Mouse (Mus musculus) MEL-GATA-1-ER (cell line): ENCODE results near the gene Ubr2.

Experiments used
- DNase-seq: peaks from one replicate; pipeline ENCODE4 v3.0.0-alpha.2; 2012; ENCODE audit warnings: low read depth; ENCODE audit errors: extremely low read depth

Gene Ubr2

DNA sequence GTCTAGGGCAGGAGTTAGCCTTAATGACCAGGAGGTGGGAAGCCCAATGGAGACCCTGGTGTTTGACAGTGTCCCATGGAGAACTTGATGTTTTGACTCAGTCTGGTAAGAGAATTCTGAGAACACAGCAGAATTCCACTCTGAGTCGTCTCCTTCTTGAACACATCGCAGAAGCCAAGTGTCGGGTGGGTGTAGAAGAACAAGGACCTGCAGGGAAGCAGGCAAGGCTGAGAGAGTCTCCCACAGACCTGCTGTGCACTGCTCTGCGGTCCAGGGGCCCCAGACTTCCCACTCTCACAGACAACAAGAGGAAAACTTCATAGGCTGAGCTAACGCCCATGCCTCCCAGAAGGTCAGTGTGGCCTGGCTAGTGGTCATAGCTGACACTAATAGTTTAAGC lies 82.6 kb downstream of the Ubr2 start:
- DNase-seq, result no peak

DNA sequence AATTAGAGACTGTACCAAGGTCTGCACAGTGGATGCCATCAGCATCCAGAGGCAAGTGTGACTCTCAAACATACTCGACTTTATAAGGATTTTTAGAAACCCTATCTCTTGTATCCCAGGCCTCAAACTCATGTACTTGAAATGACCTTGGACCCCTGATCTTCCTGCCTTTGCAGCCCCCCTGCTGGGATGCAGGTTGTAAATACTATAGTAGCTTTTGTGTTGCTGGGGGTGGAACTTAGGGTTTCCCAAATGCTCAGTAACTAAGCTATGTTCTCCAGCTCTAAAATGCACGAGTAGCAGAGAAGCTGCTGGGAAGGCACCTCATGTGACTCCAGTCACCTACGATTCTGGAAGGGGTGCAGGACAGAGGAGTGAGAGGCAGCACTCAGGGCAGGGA lies 83.4 kb downstream of the Ubr2 start:
- DNase-seq, result no peak

DNA sequence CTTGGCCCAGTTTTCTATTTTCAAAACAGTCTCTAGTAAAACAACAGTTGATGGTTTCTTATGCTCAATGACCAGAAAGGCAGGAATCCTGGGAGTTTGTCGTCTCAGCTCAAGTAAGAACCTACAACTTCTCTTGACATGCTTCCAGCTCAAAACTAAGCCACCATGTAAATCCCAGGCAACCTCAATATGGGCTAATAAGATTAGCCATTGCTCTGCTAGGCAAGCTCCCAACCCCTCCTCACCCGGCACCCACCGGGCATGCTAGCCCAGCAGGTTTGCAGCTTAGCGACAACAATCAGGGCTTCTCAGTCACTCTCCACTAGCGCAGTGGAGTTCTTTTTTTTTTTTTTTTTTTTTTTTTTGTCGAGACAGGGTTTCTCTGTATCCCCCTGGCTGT lies 84.2 kb downstream of the Ubr2 start:
- no peak for DNase-seq

DNA sequence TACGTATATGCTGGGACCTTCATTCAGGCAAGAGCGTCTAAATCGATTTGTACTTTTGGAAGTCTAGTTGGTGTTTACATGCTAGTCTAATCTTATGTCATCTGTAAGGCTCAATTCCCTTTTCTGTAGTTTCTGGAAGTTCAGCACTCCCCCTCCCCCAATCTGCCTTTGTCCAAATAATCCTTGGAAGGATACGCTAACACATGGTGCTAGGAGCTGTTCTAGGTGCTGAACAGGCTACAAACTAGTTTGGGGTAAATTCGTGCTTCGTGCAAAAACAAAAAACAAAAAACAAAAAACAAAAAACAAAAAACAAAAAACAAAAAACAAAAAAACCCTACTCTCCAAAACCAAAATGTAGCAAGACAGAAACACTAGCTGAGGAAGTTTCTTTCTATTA lies 89.5 kb downstream of the Ubr2 start:
- no peak for DNase-seq

DNA sequence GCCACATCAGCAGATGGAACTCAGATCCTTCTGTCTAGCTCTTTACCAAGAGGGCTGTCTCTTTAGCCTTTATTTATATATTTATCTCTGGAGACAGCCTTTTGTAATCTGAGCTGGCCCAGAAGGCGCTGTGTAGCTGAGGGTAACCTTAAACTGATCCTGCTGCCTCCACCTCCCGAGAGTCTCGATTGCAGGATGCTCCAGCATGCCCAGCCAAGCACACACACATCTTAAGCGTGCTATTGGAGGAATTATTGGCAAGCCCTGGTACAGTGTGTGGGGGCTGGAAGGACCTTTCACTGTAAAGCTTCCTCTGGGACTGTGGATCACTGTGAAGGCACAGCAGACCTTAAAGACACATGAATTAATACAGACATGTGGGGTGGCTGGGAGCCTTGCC lies 91.4 kb downstream of the Ubr2 start:
- DNase-seq, result no peak

DNA sequence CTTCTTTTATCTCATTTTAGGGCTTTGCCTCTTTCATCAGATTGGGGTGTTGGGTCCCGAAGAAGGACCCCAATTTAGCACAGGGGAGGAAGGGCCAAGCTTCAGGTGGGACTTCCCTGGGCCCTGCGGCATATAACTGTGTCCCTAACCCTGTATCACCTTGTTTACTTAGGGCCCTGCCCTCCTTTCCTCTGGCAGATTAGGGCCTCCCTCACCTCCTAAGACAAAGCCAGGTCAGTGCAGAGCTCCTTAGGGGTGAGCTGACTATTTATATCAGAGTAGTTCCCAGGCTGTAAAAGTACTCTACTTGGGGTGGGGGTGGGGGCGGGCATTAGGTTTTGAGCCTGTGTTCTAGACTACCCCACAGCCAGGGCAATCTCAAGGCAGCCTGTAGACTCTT lies 95.2 kb downstream of the Ubr2 start:
- DNase-seq, result no peak

DNA sequence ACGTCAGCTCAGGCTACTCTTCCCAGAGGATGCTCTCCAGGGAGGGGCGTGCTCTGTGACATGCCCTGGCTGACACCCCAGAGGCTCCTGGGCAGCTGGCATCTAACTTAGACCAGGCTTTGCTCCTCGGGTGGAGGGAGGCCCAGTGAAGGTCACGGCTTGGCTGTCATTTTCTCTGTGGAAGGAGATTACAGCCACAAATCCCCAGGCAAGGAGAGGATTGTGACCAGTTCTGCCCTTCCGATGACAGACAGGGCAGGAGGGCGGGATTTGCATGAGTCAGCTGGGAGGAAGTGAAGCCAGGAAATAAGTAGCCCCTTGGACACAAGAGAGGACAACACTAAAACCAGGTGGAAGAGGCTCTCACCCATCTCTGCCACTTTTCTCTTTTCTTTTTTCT lies 98.0 kb downstream of the Ubr2 start:
- no peak for DNase-seq

DNA sequence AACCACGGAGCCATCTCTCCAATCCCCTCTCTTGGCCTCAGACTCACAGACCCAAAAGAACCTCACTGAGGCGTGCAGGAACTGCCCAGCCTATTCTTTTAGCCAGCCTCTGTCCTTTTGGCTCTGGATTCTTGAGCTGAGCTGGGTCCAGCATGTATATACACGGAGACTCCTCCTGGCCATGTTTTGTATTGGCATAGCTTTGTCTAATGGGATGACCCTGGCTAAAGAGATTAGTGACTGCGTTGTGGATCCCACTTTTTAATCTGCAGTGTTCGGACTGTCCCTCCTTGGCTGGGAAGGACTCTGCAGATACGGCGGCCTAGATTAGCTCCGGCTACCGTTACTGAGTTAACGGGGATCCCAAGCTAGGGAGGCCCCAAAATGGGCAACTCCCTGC lies 100.2 kb downstream of the Ubr2 start, which contains the start of gene Prph2:
TSS of gene Prph2 (plus strand) at position 274 of the 400 bp plus-strand sequence.
- no peak for DNase-seq

DNA sequence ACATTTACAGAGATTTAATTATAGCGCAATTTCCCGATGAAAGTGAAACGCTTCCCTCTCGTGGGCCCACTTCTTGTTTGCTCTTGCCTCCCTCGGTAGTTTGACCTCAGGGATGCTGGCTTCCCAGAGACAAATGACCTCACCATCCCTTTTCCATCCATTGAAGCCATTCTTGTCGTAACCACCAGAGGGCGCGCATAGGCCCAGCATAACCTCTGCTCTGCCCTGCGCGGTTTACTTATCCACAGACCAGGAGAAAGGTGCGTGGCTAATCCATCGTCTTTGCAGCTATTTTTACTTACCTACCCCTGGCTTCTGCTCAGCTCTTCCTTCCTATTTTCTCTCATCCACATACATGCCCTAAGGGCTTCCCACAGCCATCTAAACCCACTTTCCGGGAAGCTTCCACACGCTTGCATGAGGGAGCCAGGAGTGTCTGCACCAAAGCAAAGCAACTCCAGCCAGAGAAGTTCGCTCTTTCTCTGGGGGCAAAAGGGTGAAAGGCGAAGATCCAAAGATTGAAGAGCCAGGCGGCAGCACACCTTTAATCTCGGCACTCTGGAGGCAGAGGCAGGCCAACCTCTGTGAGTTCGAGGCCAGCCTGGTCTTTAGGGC lies 106.4 kb downstream of the Ubr2 start:
- DNase-seq, result peak; percentile 44

DNA sequence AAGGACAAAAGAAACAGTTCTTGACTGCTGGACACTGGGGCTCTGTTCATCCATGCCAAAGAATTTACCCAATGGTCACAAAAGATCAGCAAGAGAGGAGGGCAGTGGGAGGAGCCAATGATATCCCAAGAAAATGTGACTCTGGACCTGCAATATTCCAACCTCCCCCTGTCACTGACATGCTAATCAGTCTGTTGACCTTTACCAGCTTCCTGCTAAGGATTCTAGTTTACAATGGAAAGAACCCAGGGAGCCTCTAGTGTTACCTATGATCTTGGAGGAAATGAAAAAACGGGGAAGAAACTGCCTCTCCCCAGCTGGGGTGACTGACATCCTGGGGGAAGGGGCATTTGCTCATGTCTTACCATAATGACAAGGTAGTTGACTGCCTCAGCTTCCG lies 109.4 kb downstream of the Ubr2 start:
- DNase-seq, result no peak

DNA sequence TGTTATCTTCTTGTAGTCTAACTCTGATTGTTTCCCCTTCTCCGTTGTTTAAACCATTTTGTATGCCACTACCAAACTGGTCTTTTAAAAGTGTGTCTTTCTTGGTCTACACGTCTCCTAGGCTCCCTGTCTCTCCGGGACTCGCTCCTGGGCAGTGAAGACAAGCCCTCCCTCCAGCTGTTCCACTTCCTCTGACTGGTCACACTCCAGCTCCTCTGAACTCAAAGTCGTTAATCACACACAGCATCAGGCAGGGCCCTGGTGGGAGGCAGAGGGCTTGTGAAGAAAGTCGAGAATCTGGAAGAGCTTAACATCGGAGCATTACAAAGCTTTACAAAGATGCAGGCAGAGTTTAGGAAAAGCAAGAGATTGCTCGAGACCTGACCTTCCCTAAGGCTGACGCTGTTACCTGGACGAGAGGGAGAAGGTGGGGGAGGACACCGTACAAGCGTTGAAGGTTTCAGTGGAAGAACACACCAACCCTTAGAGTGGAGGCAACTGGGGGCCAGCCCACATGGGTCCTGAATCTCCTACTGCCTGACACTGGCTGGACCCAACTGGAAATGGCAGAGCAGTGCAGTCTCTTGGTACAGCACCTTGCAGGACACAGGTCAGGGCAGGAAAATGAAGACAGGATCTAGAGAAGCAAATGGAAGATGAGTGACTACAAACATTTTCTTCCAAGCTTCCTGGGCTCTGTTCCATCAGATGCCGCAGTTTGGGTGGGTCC lies 113.0 kb downstream of the Ubr2 start:
- DNase-seq, result no peak

DNA sequence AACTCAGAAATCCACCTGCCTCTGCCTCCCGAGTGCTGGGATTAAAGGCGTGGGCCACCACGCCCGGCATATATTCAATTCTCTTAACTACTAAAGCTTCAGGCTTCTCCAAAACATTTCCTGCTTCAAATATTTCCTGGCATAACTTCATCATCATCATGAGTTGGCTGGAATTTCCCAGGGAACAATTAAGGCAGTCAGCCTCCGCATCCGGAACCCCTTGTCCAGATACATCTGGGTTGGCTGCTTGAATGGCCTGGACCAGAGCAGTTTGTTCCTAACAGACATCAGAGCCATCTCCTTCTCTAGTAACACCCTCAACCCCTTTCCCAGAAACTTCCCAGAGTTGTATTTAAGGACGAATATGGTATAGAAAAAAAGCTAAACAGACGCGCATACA lies 114.9 kb downstream of the Ubr2 start:
- DNase-seq, result no peak

DNA sequence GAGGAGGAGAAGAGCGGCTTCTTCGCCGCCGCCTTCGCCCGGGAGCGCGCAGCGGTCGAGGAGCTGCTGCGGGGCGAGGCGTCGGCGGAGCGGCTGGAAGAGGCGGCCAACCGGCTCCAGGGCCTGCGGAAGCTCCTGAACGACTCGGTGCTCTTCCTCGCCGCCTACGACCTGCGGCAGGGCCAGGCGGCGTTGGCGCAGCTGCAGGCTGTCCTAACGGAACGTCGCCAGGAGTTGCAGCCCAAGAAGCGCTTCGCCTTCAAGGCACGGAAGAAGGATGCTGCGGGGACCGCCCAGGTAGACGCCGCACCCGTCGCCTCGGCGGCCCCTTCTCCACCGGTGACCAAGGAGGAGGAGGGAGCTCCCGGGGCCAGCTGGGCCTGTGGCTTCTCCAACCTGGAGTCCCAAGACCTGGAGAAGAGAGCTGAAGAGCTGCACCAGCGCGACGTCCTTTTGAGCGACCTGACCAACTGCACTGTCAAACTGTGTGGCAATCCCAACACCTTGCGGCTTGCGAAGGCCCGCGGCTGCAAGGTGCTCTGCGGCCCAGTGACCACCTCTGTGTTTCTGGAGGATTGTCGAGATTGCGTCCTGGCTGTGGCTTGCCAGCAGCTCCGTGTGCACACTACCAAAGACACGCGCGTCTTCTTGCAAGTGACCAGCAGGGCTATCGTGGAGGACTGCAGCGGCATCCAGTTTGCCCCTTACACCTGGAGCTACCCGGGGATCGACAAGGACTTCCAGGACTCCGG lies 119.3 kb downstream of the Ubr2 start:
- DNase-seq, result no peak

DNA sequence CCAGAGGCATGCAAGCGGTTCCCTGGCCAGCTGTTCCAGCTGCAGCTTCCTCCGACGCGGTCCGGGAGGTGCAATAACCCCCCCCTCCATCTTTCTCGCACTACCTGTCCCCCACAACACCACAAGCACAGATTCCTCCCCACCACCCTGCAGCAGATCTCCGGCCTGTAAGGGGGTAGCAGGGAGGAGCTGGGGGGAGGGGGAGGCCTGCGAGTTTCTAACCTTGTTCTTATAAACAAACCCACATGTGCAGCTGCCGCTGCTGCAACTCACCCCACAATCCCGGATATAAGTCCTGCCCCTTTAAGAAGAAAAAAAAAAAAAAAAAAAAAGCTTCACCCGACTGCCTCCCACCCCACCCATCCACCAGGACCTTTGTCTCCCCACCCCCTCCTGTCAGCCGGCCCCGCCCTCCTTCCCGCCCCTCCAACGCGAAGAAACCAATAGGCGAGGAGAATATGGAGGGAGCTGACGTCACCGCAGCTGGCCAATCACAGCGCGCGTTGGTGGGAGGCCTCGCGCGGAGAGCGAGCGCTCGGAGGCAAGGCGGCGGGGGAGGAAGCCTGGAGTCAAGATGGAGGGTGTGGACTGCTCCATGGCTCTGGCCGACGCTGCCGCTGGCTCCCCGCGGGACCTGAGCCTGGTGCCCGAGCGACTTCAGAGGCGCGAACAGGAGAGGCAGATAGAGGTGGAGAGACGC lies 120.1 kb downstream of the Ubr2 start, which contains the start of gene Tbcc:
TSS of gene Tbcc (plus strand) at position 569 of the 700 bp plus-strand sequence.
- peak; percentile 89 for DNase-seq

DNA sequence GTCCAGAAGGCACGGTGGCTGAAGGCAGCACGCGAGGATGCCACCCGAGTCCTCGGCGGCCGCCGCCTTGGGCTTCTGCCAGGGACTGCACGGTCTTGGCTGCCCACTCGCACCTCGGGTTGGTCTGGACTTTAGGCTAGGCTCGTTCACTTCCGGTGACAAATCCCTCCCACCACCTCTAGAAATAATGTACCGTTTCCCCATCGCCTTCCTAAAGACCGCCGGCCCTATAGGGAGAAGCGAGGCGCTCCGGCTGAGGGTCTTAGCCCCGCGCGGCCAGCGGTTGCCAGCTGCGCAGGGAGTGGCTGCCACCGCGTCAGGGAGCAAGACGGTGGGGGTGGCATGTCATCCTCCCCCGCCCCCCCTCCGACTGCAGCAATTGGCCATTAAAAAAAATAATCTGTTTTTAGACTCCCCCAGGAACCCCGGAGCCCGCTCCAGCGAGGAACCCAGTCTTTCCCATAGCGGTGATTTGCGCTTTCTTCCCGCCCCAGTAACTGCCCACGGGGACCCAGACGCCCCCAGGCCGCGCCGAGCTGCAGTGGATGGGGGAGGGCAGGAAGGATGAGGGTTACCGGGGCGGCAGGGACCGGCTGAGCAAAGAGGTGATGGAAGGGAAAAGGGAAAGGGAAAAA lies 120.8 kb downstream of the Ubr2 start:
- DNase-seq, result no peak

DNA sequence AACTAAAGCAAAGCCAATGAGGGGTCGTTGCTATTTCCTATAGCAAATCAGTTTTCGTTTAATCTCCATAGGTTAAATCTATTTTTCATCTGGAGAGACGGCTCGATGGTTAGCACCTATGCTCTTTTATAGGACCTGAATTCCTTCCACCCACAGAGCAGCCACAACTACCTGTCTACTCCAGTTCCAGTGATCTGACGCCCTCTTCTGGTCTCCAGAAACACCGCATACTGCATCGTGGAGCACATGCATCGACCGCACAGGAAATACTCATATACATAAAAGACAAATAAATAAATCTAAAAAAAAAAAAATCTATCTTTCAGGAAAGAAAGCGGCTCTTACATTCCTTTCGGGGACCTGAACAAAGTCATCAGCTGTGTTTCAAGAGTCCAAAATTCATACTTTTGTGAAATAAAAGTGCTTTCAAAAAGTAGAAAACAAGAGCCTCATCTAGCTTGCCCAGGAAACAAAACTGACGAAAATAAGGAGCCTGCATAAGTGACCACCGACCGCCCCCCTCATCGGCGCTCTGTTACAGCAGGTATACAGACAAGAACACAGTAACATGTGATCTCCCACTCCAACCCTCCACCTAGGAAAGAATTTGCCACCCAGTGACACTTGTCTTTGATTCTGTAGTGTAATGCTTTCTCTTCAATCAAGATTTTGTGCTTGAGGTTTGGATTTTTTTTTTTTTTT lies 121.7 kb downstream of the Ubr2 start:
- no peak for DNase-seq

DNA sequence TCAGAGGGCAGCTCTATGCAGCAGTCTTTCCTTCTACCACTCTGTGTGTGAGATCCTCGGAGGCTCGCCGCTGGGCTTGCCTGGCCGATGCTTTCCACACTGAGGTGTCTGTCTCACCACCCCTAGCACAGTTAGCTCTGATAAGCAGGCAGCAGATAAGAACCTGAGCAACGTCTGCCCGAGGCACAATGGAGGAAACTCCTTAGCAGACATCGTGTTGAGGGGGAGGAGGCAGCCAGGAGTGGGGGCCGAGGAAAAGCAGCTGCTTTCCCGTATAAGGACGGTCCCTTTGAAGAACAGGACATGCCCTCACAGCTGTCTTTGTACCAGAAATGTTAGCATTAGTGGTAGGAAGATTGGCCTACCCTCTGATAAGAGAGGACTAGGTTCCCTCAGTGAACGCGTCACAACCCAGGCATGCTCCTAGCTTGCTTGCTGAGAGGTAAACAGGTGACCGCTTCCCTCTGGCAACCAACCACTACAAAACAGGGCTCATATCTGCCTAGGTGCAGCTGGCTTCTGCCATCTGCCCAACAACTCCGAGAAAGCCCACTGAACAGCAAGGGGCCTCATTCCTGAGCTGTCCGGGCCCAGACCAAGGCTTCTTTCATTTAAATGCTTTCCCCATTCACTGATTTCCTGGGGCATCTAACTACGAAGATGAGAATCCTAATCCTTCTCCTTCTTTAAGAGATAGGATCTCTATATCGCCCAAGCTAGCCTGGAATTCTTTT lies 124.3 kb downstream of the Ubr2 start:
- DNase-seq, result no peak

DNA sequence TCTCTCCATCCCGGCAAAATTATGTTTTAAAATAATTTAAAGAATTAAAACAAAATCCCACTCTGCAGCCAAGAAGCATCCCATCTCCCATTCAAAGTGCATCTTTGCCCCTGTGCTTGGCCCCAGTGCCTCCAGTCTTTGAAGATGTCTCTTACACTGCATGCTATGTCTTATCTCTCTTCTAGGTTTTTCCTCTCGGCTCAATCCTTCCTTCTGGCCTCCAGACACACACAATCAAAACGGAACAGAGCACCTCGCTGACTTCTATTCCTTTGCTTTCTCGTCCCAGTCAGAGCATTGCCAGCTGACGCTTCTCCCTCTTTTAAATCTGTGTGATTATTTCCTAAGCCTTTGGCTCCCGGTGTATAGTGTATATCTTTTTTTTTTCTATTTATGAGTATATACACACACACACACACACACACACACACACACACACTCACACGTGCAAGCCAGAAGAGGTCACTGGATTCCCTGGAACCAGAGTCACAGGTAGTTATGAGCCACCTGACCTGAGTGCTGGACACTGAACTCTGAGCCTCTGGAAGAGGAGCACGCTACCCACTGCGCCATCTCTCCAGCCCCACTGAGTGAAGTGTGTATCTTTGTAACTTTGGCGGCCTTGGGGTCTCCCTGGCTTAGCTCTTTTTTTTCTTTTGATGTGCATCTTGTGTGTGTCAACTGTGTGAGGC lies 125.0 kb downstream of the Ubr2 start:
- no peak for DNase-seq

DNA sequence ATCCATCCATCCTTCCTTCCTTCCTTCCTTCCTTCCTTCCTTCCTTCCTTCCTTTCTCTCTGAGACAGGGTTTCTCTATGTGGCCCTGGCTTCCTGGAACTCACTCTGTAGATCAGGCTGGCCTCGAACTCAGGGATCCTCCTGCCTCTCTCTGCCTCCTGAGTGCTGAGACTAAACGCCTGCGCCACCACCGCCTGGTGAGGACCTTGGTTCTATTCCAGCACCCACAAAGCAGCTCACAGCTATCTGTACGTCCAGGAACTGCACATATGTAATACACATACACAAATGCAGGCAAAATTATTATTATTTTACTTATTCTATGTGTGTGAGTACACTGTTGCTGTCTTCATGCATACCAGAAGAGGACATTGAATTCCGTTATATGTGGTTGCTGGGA lies 125.6 kb downstream of the Ubr2 start:
- DNase-seq, result no peak
